Mouse (Mus musculus) forebrain, embryonic 14.5 days (tissue): ENCODE data around the gene She. TPM values are rescaled to one million over a fixed set of nuclear protein-coding genes. Genes with fewer than 3 reads are reported as not detected.

ENCODE experiments used
- ATAC-seq: fragments of 200-750 bp; cut with Nextera tagmentation; 2 replicates; pipeline ENCODE4 v1.8.0; 2017; ENCODE audit warnings: mild to moderate bottlenecking, moderate library complexity
- DNase-seq: peaks from one replicate; pipeline ENCODE4 v3.0.0-alpha.2; 2015; ENCODE audit warnings: low spot score
- H3K27ac ChIP-seq: fragments of 300-500 bp; sonication (generic); 2 replicates; pipeline ENCODE4 v1.5.1; 2014; ENCODE audit warnings: low read depth, mild to moderate bottlenecking, control low read depth, low read length, moderate library complexity
- H3K27me3 ChIP-seq: fragments of 300-500 bp; sonication (generic); replicated peaks from 2 replicates; pipeline ENCODE4 v1.6.1; 2014; ENCODE audit warnings: low read length, control low read depth, mixed read lengths; ENCODE audit not compliant: control insufficient read depth, insufficient read depth
- H3K36me3 ChIP-seq: fragments of 300-500 bp; sonication (generic); 2 replicates; pipeline ENCODE4 v1.6.1; 2014; ENCODE audit warnings: low read length, control low read depth; ENCODE audit not compliant: control insufficient read depth, insufficient read depth
- H3K4me1 ChIP-seq: fragments of 300-500 bp; sonication (generic); 2 replicates; pipeline ENCODE4 v1.6.1; 2014; ENCODE audit warnings: antibody characterized with exemption, low read length, control low read depth; ENCODE audit not compliant: control insufficient read depth, insufficient read depth
- H3K4me2 ChIP-seq: fragments of 300-500 bp; sonication (generic); 2 replicates; pipeline ENCODE4 v1.6.1; 2014; ENCODE audit warnings: mild to moderate bottlenecking, control low read depth, low read length
- H3K4me3 ChIP-seq: fragments of 300-500 bp; sonication (generic); 2 replicates; pipeline ENCODE4 v1.5.1; 2014; ENCODE audit warnings: low read depth, low read length, control low read depth
- H3K9ac ChIP-seq: fragments of 300-500 bp; sonication (generic); 2 replicates; pipeline ENCODE4 v1.6.1; 2014; ENCODE audit warnings: mild to moderate bottlenecking, low read length, control low read depth, moderate library complexity
- H3K9me3 ChIP-seq: fragments of 300-500 bp; sonication (generic); replicated peaks from 2 replicates; pipeline ENCODE4 v1.6.1; 2016; ENCODE audit warnings: low read length, control low read depth, mixed read lengths; ENCODE audit not compliant: control insufficient read depth
- WGBS: fragments of 180-500 bp; shearing (Covaris S2); extraction: QIAGEN DNeasy Blood & Tissue Kit; methylation state at CpG from one replicate; pipeline ENCODE4 v1.1.7; 2014; 5-methylcytosine and 5-hydroxymethylcytosine counted together
- polyA plus RNA-seq: library from polyadenylated mRNA; unstranded; fragments of >200 nt; fragmentation: Nextera tagmentation; extraction: Ambion mirVana; gene quantifications from 2 replicates; pipeline ENCODE4 v1.2.1, GENCODE M21; 2014

She gene
- 0.93 and 0.95 TPM in 2 replicates for polyA plus RNA-seq

GRCm38 (mm10) chr3:89830815-89831591, at the start of gene She:
Gene She, plus strand, starts transcription at chr3:89831370.
- Histone ChIP-seq H3K4me2 (peak within 1 kb of the TSS; percentile 47), H3K9me3 (no peaks in the 10 kb centered on the region)
- 2% methylated on average over 88 of the region's 96 CpGs for WGBS

GRCm38 (mm10) chr3:89781640-89782039, 49.5 kb upstream of the She start:
- H3K27me3 ChIP-seq, result no peaks in the 10 kb centered on the region
- no peak overlapping the region for H3K27ac ChIP-seq
- DNase-seq (no peak), ATAC-seq (no peak)
- H3K4me3 ChIP-seq, result no peak overlapping the region
- 91% methylated on average over 5 of the region's 5 CpGs for WGBS
- peaks cover 74% of the 10 kb centered on the region for H3K36me3 ChIP-seq
- 0 out of 2 replicates have a peak, but pooled peaks cover 2% of the 10 kb centered on the region for H3K4me1 ChIP-seq
- H3K9ac ChIP-seq, result no peak overlapping the region
- H3K4me2 ChIP-seq, result no peak overlapping the region
- no peaks in the 10 kb centered on the region for H3K9me3 ChIP-seq

More at GRCm38 (mm10) chr3:89830815-89831591, at the start of gene She:
- DNase-seq (no peak), ATAC-seq (no peak)
- H3K27ac ChIP-seq, result no peak within 1 kb of the TSS
- H3K36me3 ChIP-seq, result no peaks in the 10 kb centered on the region
- peaks cover 57% of the 10 kb centered on the region for H3K27me3 ChIP-seq
- H3K4me3 ChIP-seq, result peak within 1 kb of the TSS; percentile 31
- H3K9ac ChIP-seq, result peak within 1 kb of the TSS; percentile 35; the same call in 1 of the 2 replicates
- no peaks in the 10 kb centered on the region for H3K4me1 ChIP-seq

- ATAC-seq, result peak; percentile 49
- no peak overlapping the region for H3K9ac ChIP-seq
- H3K4me3 ChIP-seq, result no peak overlapping the region
- no peak overlapping the region for H3K4me2 ChIP-seq
- no peaks in the 10 kb centered on the region for H3K9me3 ChIP-seq
- H3K4me1 ChIP-seq, result 0 out of 2 replicates have a peak, but pooled peaks cover 2% of the 10 kb centered on the region
- no peaks in the 10 kb centered on the region for H3K27me3 ChIP-seq
- peak; percentile 54 for DNase-seq
- peak overlapping the region; percentile 9; the same call in 1 of the 2 replicates for H3K27ac ChIP-seq
- H3K36me3 ChIP-seq, result peaks cover 40% of the 10 kb centered on the region
- WGBS, result 21% methylated on average over 11 of the region's 11 CpGs
These were observed 46.0 kb upstream of the She start for GRCm38 (mm10) chr3:89784991-89785753.

GRCm38 (mm10) chr3:89786275-89786674, 44.9 kb upstream of the She start:
- no peaks in the 10 kb centered on the region for H3K9me3 ChIP-seq
- peaks cover 29% of the 10 kb centered on the region for H3K36me3 ChIP-seq
- H3K27me3 ChIP-seq, result no peaks in the 10 kb centered on the region
- no peak overlapping the region for H3K9ac ChIP-seq
- 0 out of 2 replicates have a peak, but pooled peaks cover 2% of the 10 kb centered on the region for H3K4me1 ChIP-seq
- H3K27ac ChIP-seq, result no peak overlapping the region
- 70% methylated on average over 6 of the region's 6 CpGs for WGBS
- DNase-seq, result no peak
- H3K4me2 ChIP-seq, result no peak overlapping the region
- H3K4me3 ChIP-seq, result no peak overlapping the region
- ATAC-seq, result no peak

GRCm38 (mm10) chr3:89788680-89789352, 42.4 kb upstream of the She start:
- H3K27me3 ChIP-seq, result no peaks in the 10 kb centered on the region
- no peaks in the 10 kb centered on the region for H3K9me3 ChIP-seq
- H3K4me3 ChIP-seq, result no peak overlapping the region
- peaks cover 4% of the 10 kb centered on the region for H3K36me3 ChIP-seq
- 58% methylated on average over 16 of the region's 16 CpGs for WGBS
- H3K27ac ChIP-seq, result no peak overlapping the region
- H3K4me1 ChIP-seq, result 0 out of 2 replicates have a peak, but pooled peaks cover 2% of the 10 kb centered on the region
- DNase-seq (peak; percentile 39), ATAC-seq (peak; percentile 37)
- H3K9ac ChIP-seq, result no peak overlapping the region
- no peak overlapping the region for H3K4me2 ChIP-seq

- no peaks in the 10 kb centered on the region for H3K36me3 ChIP-seq
These were observed 36.6 kb upstream of the She start for GRCm38 (mm10) chr3:89794616-89795015.

GRCm38 (mm10) chr3:89795746-89796145, 35.4 kb upstream of the She start:
- ATAC-seq (no peak), DNase-seq (no peak)
- H3K4me3 ChIP-seq, result no peak overlapping the region
- no peak overlapping the region for H3K4me2 ChIP-seq
- no peak overlapping the region for H3K27ac ChIP-seq
- 69% methylated on average over 5 of the region's 5 CpGs for whole genome bisulfite sequencing
- no peak overlapping the region for H3K9ac ChIP-seq
- no peaks in the 10 kb centered on the region for H3K27me3 ChIP-seq
- H3K4me1 ChIP-seq, result no peaks in the 10 kb centered on the region
- no peaks in the 10 kb centered on the region for H3K9me3 ChIP-seq
- H3K36me3 ChIP-seq, result no peaks in the 10 kb centered on the region

More at GRCm38 (mm10) chr3:89794616-89795015, 36.6 kb upstream of the She start:
- ATAC-seq (no peak), DNase-seq (no peak)
- Histone ChIP-seq H3K4me2 (no peak overlapping the region), H3K9me3 (no peaks in the 10 kb centered on the region), H3K4me3 (no peak overlapping the region), H3K27me3 (no peaks in the 10 kb centered on the region), H3K4me1 (no peaks in the 10 kb centered on the region), H3K27ac (no peak overlapping the region), H3K9ac (no peak overlapping the region)
- WGBS, result 49% methylated on average over 2 of the region's 2 CpGs

- 68% methylated on average over 4 of the region's 4 CpGs for WGBS
- no peaks in the 10 kb centered on the region for H3K36me3 ChIP-seq
- no peaks in the 10 kb centered on the region for H3K9me3 ChIP-seq
- H3K4me1 ChIP-seq, result no peaks in the 10 kb centered on the region
- H3K4me2 ChIP-seq, result no peak overlapping the region
- ATAC-seq (no peak), DNase-seq (no peak)
- no peak overlapping the region for H3K27ac ChIP-seq
- H3K4me3 ChIP-seq, result no peak overlapping the region
- no peaks in the 10 kb centered on the region for H3K27me3 ChIP-seq
- H3K9ac ChIP-seq, result no peak overlapping the region
These were observed 34.8 kb upstream of the She start for GRCm38 (mm10) chr3:89796358-89796757.
